Mouse (Mus musculus) heart, embryonic 11.5 days (tissue): ENCODE data around the gene Emc4. TPM values are rescaled to one million over a fixed set of nuclear protein-coding genes. Genes with fewer than 3 reads are reported as not detected.

ENCODE experiments used
- ATAC-seq: fragments of 200-750 bp; cut with Nextera tagmentation; replicated peaks from 2 replicates; pipeline ENCODE4 v1.8.0; 2017; ENCODE audit warnings: moderate library complexity; ENCODE audit not compliant: insufficient number of reproducible peaks, low FRiP score, low TSS enrichment
- H3K27ac ChIP-seq: fragments of 300-500 bp; sonication (generic); 2 replicates; pipeline ENCODE4 v1.5.1; 2014; ENCODE audit warnings: mild to moderate bottlenecking, low read depth, low read length
- H3K27me3 ChIP-seq: fragments of 300-500 bp; sonication (generic); 2 replicates; pipeline ENCODE4 v1.6.1; 2014; ENCODE audit warnings: mild to moderate bottlenecking, low read length, mixed read lengths; ENCODE audit not compliant: control insufficient read depth, insufficient read depth
- H3K36me3 ChIP-seq: fragments of 300-500 bp; sonication (generic); 2 replicates; pipeline ENCODE4 v1.6.1; 2014; ENCODE audit warnings: mild to moderate bottlenecking, low read length, moderate library complexity, mixed read lengths; ENCODE audit not compliant: control insufficient read depth, insufficient read depth
- H3K4me1 ChIP-seq: fragments of 300-500 bp; sonication (generic); 2 replicates; pipeline ENCODE4 v1.6.1; 2014; ENCODE audit warnings: low read length; ENCODE audit not compliant: control insufficient read depth, insufficient read depth
- H3K4me2 ChIP-seq: fragments of 300-500 bp; sonication (generic); 2 replicates; pipeline ENCODE4 v1.6.1; 2014; ENCODE audit warnings: mild to moderate bottlenecking, moderate library complexity
- H3K4me3 ChIP-seq: fragments of 300-500 bp; sonication (generic); 2 replicates; pipeline ENCODE4 v1.5.1; 2014; ENCODE audit warnings: low read depth, low read length
- H3K9ac ChIP-seq: fragments of 300-500 bp; sonication (generic); 2 replicates; pipeline ENCODE4 v1.6.1; 2014; ENCODE audit warnings: mild to moderate bottlenecking, low read depth, low read length, moderate library complexity
- H3K9me3 ChIP-seq: fragments of 300-500 bp; sonication (generic); replicated peaks from 2 replicates; pipeline ENCODE4 v1.6.1; 2016; ENCODE audit warnings: low read length; ENCODE audit not compliant: control insufficient read depth
- WGBS: fragments of 180-500 bp; shearing (Covaris S2); extraction: QIAGEN DNeasy Blood & Tissue Kit; methylation state at CpG from one replicate; pipeline ENCODE4 v1.1.7; 2014; ENCODE audit not compliant: insufficient replicate concordance; 5-methylcytosine and 5-hydroxymethylcytosine counted together
- polyA plus RNA-seq: library from polyadenylated mRNA; unstranded; fragments of >200 nt; fragmentation: Nextera tagmentation; extraction: Ambion mirVana; gene quantifications from 2 replicates; pipeline ENCODE4 v1.2.1, GENCODE M21; 2014

The Emc4 gene
- polyA plus RNA-seq, 1 experiment from 2014 or later, result 92.1 TPM

GRCm38 (mm10) chr2:112359611-112360010, 8.2 kb downstream of the Emc4 start:
- Histone ChIP-seq H3K4me1 (no peaks in the 10 kb centered on the region), H3K27ac (no peak overlapping the region), H3K36me3 (peaks cover 41% of the 10 kb centered on the region), H3K9ac (no peak overlapping the region), H3K27me3 (no peaks in the 10 kb centered on the region), H3K4me3 (no peak overlapping the region), H3K4me2 (no peak overlapping the region), H3K9me3 (no peaks in the 10 kb centered on the region)
- no peak for ATAC-seq
- 82% methylated on average over 2 of the region's 2 CpGs for WGBS

GRCm38 (mm10) chr2:112353685-112354455, 14.0 kb downstream of the Emc4 start:
- no peak for ATAC-seq
- H3K9ac ChIP-seq, result no peak overlapping the region
- no peaks in the 10 kb centered on the region for H3K9me3 ChIP-seq
- no peaks in the 10 kb centered on the region for H3K4me1 ChIP-seq
- 85% methylated on average over 7 of the region's 7 CpGs for WGBS
- H3K36me3 ChIP-seq, result peaks cover 27% of the 10 kb centered on the region
- no peak overlapping the region for H3K4me2 ChIP-seq
- H3K27me3 ChIP-seq, result no peaks in the 10 kb centered on the region
- H3K27ac ChIP-seq, result no peak overlapping the region
- H3K4me3 ChIP-seq, result no peak overlapping the region

DNA sequence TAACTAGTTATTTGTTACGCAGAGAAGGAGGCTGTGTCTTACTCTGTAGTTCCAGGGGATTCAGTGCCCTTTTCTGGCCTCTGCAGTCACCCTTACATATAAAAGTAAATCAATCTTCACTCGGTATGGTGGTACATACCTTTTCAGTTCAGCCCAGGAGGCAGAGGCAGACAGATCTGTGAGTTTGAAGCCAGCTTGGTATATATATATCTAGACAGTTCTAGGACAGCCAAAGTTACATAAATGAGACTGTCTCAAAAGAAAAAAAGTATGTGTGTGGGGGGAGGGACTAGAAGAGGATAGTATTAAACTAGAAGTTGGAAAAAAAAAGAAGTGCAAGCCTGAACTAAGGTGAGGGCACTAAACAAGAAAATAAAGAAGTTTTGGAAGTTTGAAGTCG, 19.6 kb downstream of the Emc4 start:
- Histone ChIP-seq H3K9me3 (no peaks in the 10 kb centered on the region), H3K27me3 (no peaks in the 10 kb centered on the region), H3K4me3 (no peak overlapping the region), H3K27ac (no peak overlapping the region), H3K4me2 (no peak overlapping the region), H3K4me1 (no peaks in the 10 kb centered on the region), H3K36me3 (peaks cover 10% of the 10 kb centered on the region; the same call in 1 of the 2 replicates), H3K9ac (no peak overlapping the region)
- 85% methylated on average over 3 of the region's 3 CpGs for WGBS
- no peak for ATAC-seq

DNA sequence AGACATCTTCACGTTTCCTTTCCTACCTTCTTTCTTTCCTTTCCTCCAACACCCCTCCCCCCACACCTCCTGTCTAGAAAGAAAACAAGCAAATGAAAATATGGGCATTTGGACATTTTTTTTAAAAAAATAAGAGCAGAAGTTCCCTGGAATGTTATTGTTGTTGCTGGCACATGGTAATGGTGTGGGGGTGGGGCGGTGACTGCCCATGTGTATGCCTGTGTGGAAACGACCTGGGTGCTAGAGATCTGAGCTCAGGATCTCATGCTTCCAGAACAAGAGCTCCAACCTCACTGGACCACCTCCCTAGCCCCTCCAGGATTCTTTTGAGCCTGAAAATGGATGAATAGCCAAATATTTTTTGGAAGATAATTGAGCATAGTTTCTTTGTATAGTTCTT, 26.7 kb downstream of the Emc4 start:
- 68% methylated on average over 3 of the region's 3 CpGs for WGBS
- no peak overlapping the region for H3K4me3 ChIP-seq
- H3K27ac ChIP-seq, result no peak overlapping the region
- H3K36me3 ChIP-seq, result peaks cover 5% of the 10 kb centered on the region; the same call in 1 of the 2 replicates
- no peak overlapping the region for H3K9ac ChIP-seq
- no peak for ATAC-seq
- H3K27me3 ChIP-seq, result no peaks in the 10 kb centered on the region
- no peaks in the 10 kb centered on the region for H3K9me3 ChIP-seq
- H3K4me2 ChIP-seq, result no peak overlapping the region
- no peaks in the 10 kb centered on the region for H3K4me1 ChIP-seq

DNA sequence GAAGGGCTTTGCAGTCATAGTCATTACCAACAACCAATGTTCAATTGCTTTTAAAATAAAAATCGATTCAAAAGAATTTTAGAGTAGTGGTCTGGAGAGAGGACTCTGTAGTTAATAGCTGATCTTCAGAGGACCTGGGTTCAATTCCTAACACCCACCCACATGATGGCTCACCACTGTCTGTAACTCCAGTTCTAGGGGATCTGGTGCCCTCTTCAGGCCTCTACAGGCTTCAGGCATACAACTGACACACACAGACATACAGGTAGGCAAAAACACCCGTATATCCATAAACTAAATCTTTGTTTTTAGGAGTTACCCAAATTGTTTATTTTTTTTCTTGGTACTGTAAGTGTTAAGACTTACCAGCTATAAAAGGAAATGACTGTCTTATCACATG, 28.1 kb downstream of the Emc4 start:
- no peak for ATAC-seq
- Histone ChIP-seq H3K27ac (no peak overlapping the region), H3K36me3 (peaks cover 5% of the 10 kb centered on the region; the same call in 1 of the 2 replicates)

DNA sequence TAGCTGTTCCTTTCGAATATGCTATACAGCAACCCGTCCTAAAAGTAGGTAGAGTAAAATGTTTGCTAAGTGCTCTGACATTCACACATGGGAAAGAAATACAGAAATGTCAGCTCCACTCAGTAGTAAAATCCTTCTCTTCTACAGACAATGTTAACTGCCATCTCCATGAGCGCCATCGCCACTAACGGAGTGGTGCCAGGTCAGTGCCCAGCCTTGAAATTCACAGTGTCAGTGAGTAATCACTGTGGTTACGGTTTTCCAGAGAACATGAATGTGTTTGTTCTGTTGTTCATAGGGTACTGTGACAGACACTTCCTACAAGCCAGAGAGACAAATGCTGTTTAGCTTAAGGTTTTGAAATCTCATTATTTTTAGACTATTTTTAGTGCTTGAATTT, 30.6 kb downstream of the Emc4 start:
- ATAC-seq, result no peak
- H3K27ac ChIP-seq, result no peak overlapping the region
- H3K27me3 ChIP-seq, result no peaks in the 10 kb centered on the region
- peaks cover 1% of the 10 kb centered on the region for H3K4me1 ChIP-seq
- no peak overlapping the region for H3K4me2 ChIP-seq
- H3K4me3 ChIP-seq, result no peak overlapping the region
- no peaks in the 10 kb centered on the region for H3K9me3 ChIP-seq
- WGBS, result 93% methylated on average over 6 of the region's 6 CpGs
- peaks cover 5% of the 10 kb centered on the region; the same call in 1 of the 2 replicates for H3K36me3 ChIP-seq
- no peak overlapping the region for H3K9ac ChIP-seq

More for the DNA sequence above, 28.1 kb downstream of the Emc4 start:
- H3K9me3 ChIP-seq, result no peaks in the 10 kb centered on the region
- H3K27me3 ChIP-seq, result no peaks in the 10 kb centered on the region
- H3K4me2 ChIP-seq, result no peak overlapping the region
- H3K9ac ChIP-seq, result no peak overlapping the region
- H3K4me3 ChIP-seq, result no peak overlapping the region
- 84% methylated on average over 2 of the region's 2 CpGs for WGBS
- H3K4me1 ChIP-seq, result no peaks in the 10 kb centered on the region

DNA sequence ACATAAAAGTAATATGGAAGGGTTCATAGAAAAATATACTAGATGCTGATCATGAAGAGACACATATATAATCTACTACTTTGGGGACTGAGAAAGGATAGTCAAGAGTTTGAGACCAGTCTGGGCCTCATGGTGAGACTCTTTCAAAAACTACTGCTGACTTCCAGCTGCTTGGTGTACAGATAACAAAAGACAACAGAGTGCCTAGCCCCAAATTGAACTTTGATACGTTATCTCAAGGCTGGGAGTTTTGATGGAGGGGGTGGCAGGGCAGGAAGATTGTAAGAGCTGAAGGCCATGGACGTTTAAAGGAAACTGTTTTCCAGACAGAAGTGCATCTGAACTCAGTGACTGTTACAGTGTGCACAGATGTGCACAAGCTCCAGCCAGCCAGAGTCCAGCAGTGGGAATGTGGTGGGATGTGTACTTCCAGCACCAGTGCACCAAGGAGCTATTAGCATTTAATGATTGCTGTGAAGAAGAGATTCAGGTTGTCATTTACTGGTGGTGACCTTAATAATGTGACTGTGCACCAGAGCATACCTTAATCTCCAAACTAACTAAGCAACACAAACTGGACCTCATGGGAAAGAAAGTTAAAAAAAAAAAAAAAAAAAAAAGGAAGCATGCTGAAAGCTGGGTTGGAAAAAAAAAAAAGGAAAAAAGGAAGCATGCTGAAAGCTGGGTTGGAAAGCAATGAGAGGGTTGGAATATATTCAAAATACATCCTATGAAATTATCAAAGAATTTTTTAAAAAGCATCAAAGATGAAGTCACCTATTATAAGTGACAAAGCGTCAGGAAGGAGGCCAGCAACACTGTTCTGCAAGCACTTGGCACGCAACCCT, 35.6 kb downstream of the Emc4 start:
- H3K4me2 ChIP-seq, result peak overlapping the region; percentile 14; the same call in 1 of the 2 replicates
- 49% methylated on average over 4 of the region's 4 CpGs for WGBS
- H3K9me3 ChIP-seq, result no peaks in the 10 kb centered on the region
- H3K36me3 ChIP-seq, result no peaks in the 10 kb centered on the region
- 0 out of 2 replicates have a peak overlapping the region, but pooled peaks have one; percentile 29 for H3K27ac ChIP-seq
- H3K9ac ChIP-seq, result no peak overlapping the region
- no peak overlapping the region for H3K4me3 ChIP-seq
- H3K27me3 ChIP-seq, result no peaks in the 10 kb centered on the region
- H3K4me1 ChIP-seq, result peaks cover 7% of the 10 kb centered on the region
- no peak; the same call in 1 of the 2 replicates for ATAC-seq

GRCm38 (mm10) chr2:112328069-112328777, 39.6 kb downstream of the Emc4 start:
- no peak for ATAC-seq
- Histone ChIP-seq H3K36me3 (no peaks in the 10 kb centered on the region), H3K4me2 (no peak overlapping the region), H3K4me3 (no peak overlapping the region), H3K4me1 (peaks cover 7% of the 10 kb centered on the region), H3K9ac (no peak overlapping the region), H3K9me3 (no peaks in the 10 kb centered on the region), H3K27me3 (no peaks in the 10 kb centered on the region), H3K27ac (no peak overlapping the region)
- WGBS, result 71% methylated on average over 11 of the region's 11 CpGs
